Mouse (Mus musculus) kidney, adult 2 months (tissue): ENCODE measurements around the gene Msi2.

Experiments used
- CTCF ChIP-seq: fragments of 200-500 bp; conservative IDR thresholded peaks from 2 replicates; pipeline ENCODE4 v1.5.1; 2011; ENCODE audit warnings: low read depth, mild to moderate bottlenecking, control low read depth, low read length, moderate library complexity, mixed read lengths; ENCODE audit not compliant: insufficient read depth, insufficient read length
- POLR2A ChIP-seq: fragments of 200-500 bp; IDR thresholded peaks from one replicate; pipeline ENCODE4 v1.6.1; 2011; ENCODE audit warnings: low read depth, low read length, control low read depth

DNA sequence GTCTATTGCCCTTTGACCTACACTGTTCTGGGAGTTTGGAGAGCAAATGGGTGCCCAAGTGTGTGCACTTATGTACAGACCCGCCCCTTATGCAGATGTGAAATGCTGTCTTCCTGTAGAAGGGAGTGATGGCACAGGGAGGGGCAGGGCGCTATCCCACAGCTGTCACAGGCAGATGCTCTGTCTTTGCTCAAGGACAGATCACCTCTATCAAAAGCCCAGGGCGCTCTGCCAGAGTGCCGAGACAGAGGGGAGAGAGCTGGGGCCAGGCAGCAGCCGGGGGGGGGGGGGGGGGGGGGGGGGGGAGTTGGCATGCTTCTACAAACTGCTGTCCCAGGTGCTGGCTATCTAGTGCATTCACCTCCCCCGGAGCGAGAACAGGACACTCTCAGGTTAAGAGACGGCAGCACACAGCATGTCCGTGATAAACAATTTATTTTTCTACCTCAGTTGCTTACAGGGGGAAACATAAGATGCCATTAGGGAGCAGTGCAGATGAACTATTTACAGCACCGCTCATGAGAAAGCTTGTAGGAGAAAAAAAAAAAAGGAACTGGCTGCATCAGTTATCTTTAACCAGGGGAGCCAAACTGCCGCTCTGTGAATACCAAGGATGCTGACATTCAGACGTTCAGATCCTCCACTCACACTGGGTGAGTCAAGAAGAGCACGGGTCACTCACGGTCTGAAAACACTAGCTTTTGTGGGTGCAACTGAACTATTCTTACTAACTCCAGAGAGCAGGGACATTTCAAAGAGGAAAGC lies 337.0 kb downstream of the Msi2 start:
- TF ChIP-seq CTCF (no peak), POLR2A (no peak)
